Mouse (Mus musculus) liver, embryonic 14.5 days (tissue): Measurements from ENCODE around the gene Txlna. TPM values are rescaled to one million over a fixed set of nuclear protein-coding genes. Genes with fewer than 3 reads are reported as not detected.
A peak's percentile ranks its signal among the peaks of the same experiment; 100 is the strongest.

Experiments
- ATAC-seq: fragments of 200-750 bp; cut with Nextera tagmentation; 2 replicates; pipeline ENCODE4 v1.8.0; 2017; ENCODE audit warnings: moderate number of reproducible peaks, mild to moderate bottlenecking, moderate library complexity; ENCODE audit not compliant: insufficient read depth
- DNase-seq, 3 experiments: peaks; one replicate each; pipeline ENCODE4 v3.0.0-alpha.2; 2012 to 2013; ENCODE audit warnings: low read depth in 3 of 3, low spot score in 3 of 3
- H3K27ac ChIP-seq: fragments of 300-500 bp; sonication (generic); 2 replicates; pipeline ENCODE4 v1.5.1; 2014; ENCODE audit warnings: moderate library complexity, mild to moderate bottlenecking, control low read depth, inconsistent platforms
- H3K27me3 ChIP-seq: fragments of 300-500 bp; sonication (generic); 2 replicates; pipeline ENCODE4 v1.6.1; 2014; ENCODE audit warnings: mild to moderate bottlenecking, low read length, moderate library complexity; ENCODE audit not compliant: control insufficient read depth, insufficient read depth
- H3K36me3 ChIP-seq: fragments of 300-500 bp; sonication (generic); replicated peaks from 2 replicates; pipeline ENCODE4 v1.6.1; 2014; ENCODE audit warnings: low read depth; ENCODE audit not compliant: control insufficient read depth, insufficient read depth
- H3K4me1 ChIP-seq, 2 experiments: fragments of 200-500 bp in 1 of 2; fragments of 300-500 bp in 1 of 2; sonication (generic) in 1 of 2; replicated peaks; 2 replicates each; pipeline ENCODE4 v1.6.1; 2012 to 2014; ENCODE audit warnings: antibody characterized with exemption in 1 of 2, inconsistent platforms in 1 of 2, low read length in 1 of 2; ENCODE audit not compliant: control insufficient read depth in 2 of 2, insufficient read depth in 2 of 2
- H3K4me2 ChIP-seq: fragments of 300-500 bp; sonication (generic); 2 replicates; pipeline ENCODE4 v1.6.1; 2014; ENCODE audit warnings: low read depth, mild to moderate bottlenecking, control low read depth, moderate library complexity
- H3K4me3 ChIP-seq, 2 experiments: fragments of 200-500 bp in 1 of 2; fragments of 300-500 bp in 1 of 2; sonication (generic) in 1 of 2; 2 replicates each; pipeline ENCODE4 v1.5.1; 2012 to 2014; ENCODE audit warnings: low read depth in 2 of 2, low read length in 2 of 2, mild to moderate bottlenecking in 2 of 2, control low read depth in 1 of 2, inconsistent platforms in 1 of 2, moderate library complexity in 1 of 2; ENCODE audit not compliant: insufficient read depth in 1 of 2
- H3K9ac ChIP-seq: fragments of 300-500 bp; sonication (generic); replicated peaks from 2 replicates; pipeline ENCODE4 v1.6.1; 2014; ENCODE audit warnings: mild to moderate bottlenecking, control low read depth, moderate library complexity
- H3K9me3 ChIP-seq: fragments of 300-500 bp; sonication (generic); 2 replicates; pipeline ENCODE4 v1.6.1; 2016; ENCODE audit warnings: low read length, mixed read lengths; ENCODE audit not compliant: control insufficient read depth
- CTCF ChIP-seq: IDR thresholded peaks from 2 replicates; pipeline ENCODE4 v1.5.1; 2016; ENCODE audit warnings: antibody characterized with exemption, low read depth, control low read depth
- EP300 ChIP-seq: IDR thresholded peaks from 2 replicates; pipeline ENCODE4 v1.6.1; 2016; ENCODE audit warnings: antibody characterized with exemption, low read depth
- WGBS: fragments of 180-500 bp; shearing (Covaris S2); extraction: QIAGEN DNeasy Blood & Tissue Kit; methylation state at CpG from one replicate; pipeline ENCODE4 v1.1.7; 2014; ENCODE audit not compliant: insufficient replicate concordance; 5-methylcytosine and 5-hydroxymethylcytosine counted together
- polyA plus RNA-seq, 2 experiments: library from polyadenylated mRNA; depleted of rRNA in 1 of 2; stranded (reverse) in 1 of 2; unstranded in 1 of 2; fragments of >200 nt; fragmentation: Nextera tagmentation in 1 of 2; extraction: Ambion mirVana in 1 of 2; gene quantifications; 2 replicates each; pipeline versions ENCODE4 v1.2.1 to v1.2.3; 2012 to 2014

Gene Txlna
- polyA plus RNA-seq, 2 experiments, result 17.0 to 26.3 TPM

GRCm38 (mm10) chr4:129650359-129650758, 9.5 kb upstream of the Txlna start:
- peaks cover 53% of the 10 kb centered on the region for H3K36me3 ChIP-seq
- H3K4me2 ChIP-seq, result no peak overlapping the region
- H3K4me1 ChIP-seq, result no peaks in the 10 kb centered on the region
- DNase-seq, result no peak
- no peaks in the 10 kb centered on the region for H3K9me3 ChIP-seq
- H3K9ac ChIP-seq, result no peak overlapping the region
- H3K27me3 ChIP-seq, result no peaks in the 10 kb centered on the region
- H3K27ac ChIP-seq, result no peak overlapping the region
- no peak for ATAC-seq
- TF ChIP-seq EP300 (no peak), CTCF (no peak)
- no peak overlapping the region for H3K4me3 ChIP-seq
- 87% methylated on average over 8 of the region's 8 CpGs for WGBS

- Histone ChIP-seq H3K4me1 (no peaks in the 10 kb centered on the region), H3K4me2 (no peak overlapping the region), H3K9ac (no peak overlapping the region), H3K27ac (no peak overlapping the region), H3K4me3 (no peak overlapping the region), H3K9me3 (no peaks in the 10 kb centered on the region), H3K27me3 (no peaks in the 10 kb centered on the region), H3K36me3 (peaks cover 39% of the 10 kb centered on the region)
- DNase-seq (no peak), ATAC-seq (no peak)
- TF ChIP-seq EP300 (no peak), CTCF (no peak)
- WGBS, result 66% methylated on average over 1 of the region's 1 CpGs
These were observed 7.8 kb upstream of the Txlna start for GRCm38 (mm10) chr4:129648656-129649055.

GRCm38 (mm10) chr4:129645204-129645603, 4.3 kb upstream of the Txlna start:
- no peak for TF ChIP-seq EP300
- TF ChIP-seq CTCF, result no peak
- no peak for ATAC-seq
- H3K36me3 ChIP-seq, result peaks cover 16% of the 10 kb centered on the region

GRCm38 (mm10) chr4:129641756-129642155, 891 bp upstream of the Txlna start:
- H3K9ac ChIP-seq, result peak overlapping the region; percentile 36
- ATAC-seq, result no peak
- H3K9me3 ChIP-seq, result no peaks in the 10 kb centered on the region
- H3K27ac ChIP-seq, result peak overlapping the region; percentile 16
- TF ChIP-seq CTCF (no peak), EP300 (no peak)
- WGBS, result 61% methylated on average over 5 of the region's 5 CpGs
- peaks cover 22% of the 10 kb centered on the region for H3K36me3 ChIP-seq
- no peak for DNase-seq
- peaks cover 10 to 12% of the 10 kb centered on the region in 2 experiments for H3K4me1 ChIP-seq
- H3K4me2 ChIP-seq, result peak overlapping the region; percentile 85
- no peaks in the 10 kb centered on the region for H3K27me3 ChIP-seq
- peak overlapping the region in 1 of 2 experiments; percentile 57; a peak in 2 of 4 replicates for H3K4me3 ChIP-seq

More at GRCm38 (mm10) chr4:129645204-129645603, 4.3 kb upstream of the Txlna start:
- Histone ChIP-seq H3K27me3 (no peaks in the 10 kb centered on the region), H3K9me3 (no peaks in the 10 kb centered on the region), H3K4me2 (no peak overlapping the region), H3K27ac (no peak overlapping the region), H3K4me3 (no peak overlapping the region), H3K4me1 (peaks cover 4% of the 10 kb centered on the region in 2 experiments), H3K9ac (no peak overlapping the region)
- no peak for DNase-seq
- WGBS, result 61% methylated on average over 6 of the region's 6 CpGs

- no peak for DNase-seq
- Histone ChIP-seq H3K4me1 (peaks cover 10 to 12% of the 10 kb centered on the region in 2 experiments), H3K9ac (peak overlapping the region; percentile 74), H3K9me3 (no peaks in the 10 kb centered on the region), H3K4me3 (peak overlapping the region; percentile 57 to 93), H3K27ac (peak overlapping the region; percentile 11), H3K4me2 (peak overlapping the region; percentile 85), H3K27me3 (no peaks in the 10 kb centered on the region), H3K36me3 (peaks cover 33% of the 10 kb centered on the region)
- no peak for ATAC-seq
- WGBS, result 2% methylated on average over 17 of the region's 17 CpGs
- TF ChIP-seq CTCF, result no peak
- no peak for TF ChIP-seq EP300
These were observed 696 bp downstream of the Txlna start for GRCm38 (mm10) chr4:129640101-129640637.
